Mouse (Mus musculus) embryonic facial prominence, embryonic 12.5 days (tissue): ENCODE measurements around the gene Ankrd53. TPM values are rescaled to one million over a fixed set of nuclear protein-coding genes. Genes with fewer than 3 reads are reported as not detected.

Source experiments
- ATAC-seq: fragments of 200-750 bp; cut with Nextera tagmentation; 2 replicates; pipeline ENCODE4 v1.8.0; 2017; ENCODE audit not compliant: insufficient number of reproducible peaks, insufficient read depth, low FRiP score, low TSS enrichment
- H3K27ac ChIP-seq: fragments of 300-500 bp; sonication (generic); 2 replicates; pipeline ENCODE4 v1.5.1; 2016; ENCODE audit warnings: mild to moderate bottlenecking
- H3K27me3 ChIP-seq: fragments of 300-500 bp; sonication (generic); 2 replicates; pipeline ENCODE4 v1.6.1; 2016; ENCODE audit warnings: mild to moderate bottlenecking, moderate library complexity
- H3K36me3 ChIP-seq: fragments of 300-500 bp; sonication (generic); 2 replicates; pipeline ENCODE4 v1.6.1; 2016; ENCODE audit warnings: mild to moderate bottlenecking
- H3K4me1 ChIP-seq: fragments of 300-500 bp; sonication (generic); 2 replicates; pipeline ENCODE4 v1.6.1; 2016
- H3K4me2 ChIP-seq: fragments of 300-500 bp; sonication (generic); replicated peaks from 2 replicates; pipeline ENCODE4 v1.6.1; 2016; ENCODE audit warnings: mild to moderate bottlenecking, moderate library complexity
- H3K4me3 ChIP-seq: fragments of 300-500 bp; sonication (generic); 2 replicates; pipeline ENCODE4 v1.5.1; 2016; ENCODE audit warnings: mild to moderate bottlenecking
- H3K9ac ChIP-seq: fragments of 300-500 bp; sonication (generic); 2 replicates; pipeline ENCODE4 v1.6.1; 2016; ENCODE audit warnings: mild to moderate bottlenecking, moderate library complexity
- H3K9me3 ChIP-seq: fragments of 300-500 bp; sonication (generic); 2 replicates; pipeline ENCODE4 v1.6.1; 2016; ENCODE audit warnings: mild to moderate bottlenecking, moderate library complexity
- WGBS: fragments of 180-500 bp; shearing (Covaris S2); methylation state at CpG from one replicate; pipeline ENCODE4 v1.1.7; 2016; 5-methylcytosine and 5-hydroxymethylcytosine counted together
- polyA plus RNA-seq: library from polyadenylated mRNA; unstranded; fragments of >200 nt; fragmentation: Nextera tagmentation; extraction: Ambion mirVana; gene quantifications from 2 replicates; pipeline ENCODE4 v1.2.1, GENCODE M21; 2016

The Ankrd53 gene
- polyA plus RNA-seq, 1 experiment from 2014 or later, result 0.32 TPM

GRCm38 (mm10) chr6:83738596-83738995 lies 23.8 kb upstream of the Ankrd53 start:
- ATAC-seq, result no peak
- Histone ChIP-seq H3K4me1 (no peaks in the 10 kb centered on the region), H3K27ac (no peak overlapping the region), H3K4me2 (no peak overlapping the region), H3K27me3 (peaks cover 12% of the 10 kb centered on the region; the same call in 1 of the 2 replicates), H3K9ac (no peak overlapping the region), H3K9me3 (0 out of 2 replicates have a peak, but pooled peaks cover 2% of the 10 kb centered on the region), H3K4me3 (no peak overlapping the region), H3K36me3 (no peaks in the 10 kb centered on the region)
- 63% methylated on average over 6 of the region's 6 CpGs for whole genome bisulfite sequencing

- H3K4me2 ChIP-seq, result no peak within 1 kb of the TSS
- 59% methylated on average over 5 of the region's 5 CpGs for WGBS
- peaks cover 10% of the 10 kb centered on the region for H3K27me3 ChIP-seq
- H3K4me1 ChIP-seq, result no peaks in the 10 kb centered on the region
- H3K9me3 ChIP-seq, result no peaks in the 10 kb centered on the region
- no peaks in the 10 kb centered on the region for H3K36me3 ChIP-seq
- H3K9ac ChIP-seq, result no peak within 1 kb of the TSS; the same call in 1 of the 2 replicates
- no peak for ATAC-seq
- no peak within 1 kb of the TSS for H3K4me3 ChIP-seq
- H3K27ac ChIP-seq, result no peak within 1 kb of the TSS
Measured at GRCm38 (mm10) chr6:83742761-83743160, 19.7 kb upstream of the Ankrd53 start, which contains the start of gene Atp6v1b1. TSS of gene Atp6v1b1 (plus strand) at chr6:83742990.

GRCm38 (mm10) chr6:83743212-83743611 lies 19.2 kb upstream of the Ankrd53 start:
- Histone ChIP-seq H3K27me3 (peaks cover 14% of the 10 kb centered on the region), H3K36me3 (no peaks in the 10 kb centered on the region), H3K4me2 (no peak overlapping the region), H3K4me3 (no peak overlapping the region), H3K9me3 (no peaks in the 10 kb centered on the region), H3K4me1 (no peaks in the 10 kb centered on the region), H3K9ac (no peak overlapping the region; the same call in 1 of the 2 replicates), H3K27ac (no peak overlapping the region)
- ATAC-seq, result no peak
- 53% methylated on average over 5 of the region's 5 CpGs for WGBS

- no peak for ATAC-seq
- H3K4me3 ChIP-seq, result no peak overlapping the region
- 54% methylated on average over 5 of the region's 5 CpGs for WGBS
- no peaks in the 10 kb centered on the region for H3K4me1 ChIP-seq
- H3K27me3 ChIP-seq, result peaks cover 17% of the 10 kb centered on the region
- H3K36me3 ChIP-seq, result no peaks in the 10 kb centered on the region
- H3K27ac ChIP-seq, result no peak overlapping the region
- H3K9ac ChIP-seq, result no peak overlapping the region
- H3K9me3 ChIP-seq, result no peaks in the 10 kb centered on the region
- no peak overlapping the region for H3K4me2 ChIP-seq
Measured at GRCm38 (mm10) chr6:83744126-83744525, 18.3 kb upstream of the Ankrd53 start.

- WGBS, result 49% methylated on average over 5 of the region's 5 CpGs
- no peak overlapping the region for H3K4me3 ChIP-seq
- no peaks in the 10 kb centered on the region for H3K9me3 ChIP-seq
- no peak for ATAC-seq
- no peak overlapping the region for H3K27ac ChIP-seq
- no peaks in the 10 kb centered on the region for H3K36me3 ChIP-seq
- H3K4me1 ChIP-seq, result no peaks in the 10 kb centered on the region
- no peak overlapping the region for H3K4me2 ChIP-seq
- peaks cover 17% of the 10 kb centered on the region for H3K27me3 ChIP-seq
- no peak overlapping the region for H3K9ac ChIP-seq
Measured at GRCm38 (mm10) chr6:83744557-83744956, 17.9 kb upstream of the Ankrd53 start.

- WGBS, result 49% methylated on average over 2 of the region's 2 CpGs
- Histone ChIP-seq H3K27ac (no peak overlapping the region), H3K4me3 (no peak overlapping the region), H3K27me3 (peaks cover 17% of the 10 kb centered on the region), H3K36me3 (no peaks in the 10 kb centered on the region), H3K9ac (no peak overlapping the region), H3K4me2 (no peak overlapping the region), H3K9me3 (no peaks in the 10 kb centered on the region), H3K4me1 (peaks cover 3% of the 10 kb centered on the region; the same call in 1 of the 2 replicates)
- ATAC-seq, result no peak
Measured at GRCm38 (mm10) chr6:83745466-83745865, 17.0 kb upstream of the Ankrd53 start.

GRCm38 (mm10) chr6:83749286-83749685 lies 13.2 kb upstream of the Ankrd53 start:
- H3K27me3 ChIP-seq, result peaks cover 25% of the 10 kb centered on the region
- H3K4me2 ChIP-seq, result no peak overlapping the region
- H3K4me3 ChIP-seq, result no peak overlapping the region
- 48% methylated on average over 3 of the region's 3 CpGs for WGBS
- ATAC-seq, result 0 out of 2 replicates have a peak, but pooled peaks have one; percentile 18
- H3K9me3 ChIP-seq, result no peaks in the 10 kb centered on the region
- peaks cover 3% of the 10 kb centered on the region; the same call in 1 of the 2 replicates for H3K4me1 ChIP-seq
- H3K27ac ChIP-seq, result no peak overlapping the region
- H3K36me3 ChIP-seq, result no peaks in the 10 kb centered on the region
- no peak overlapping the region for H3K9ac ChIP-seq

- ATAC-seq, result no peak
- Histone ChIP-seq H3K4me3 (no peak overlapping the region), H3K4me1 (peaks cover 3% of the 10 kb centered on the region; the same call in 1 of the 2 replicates), H3K27ac (no peak overlapping the region), H3K27me3 (peaks cover 25% of the 10 kb centered on the region), H3K4me2 (0 out of 2 replicates have a peak overlapping the region, but pooled peaks have one; percentile 9), H3K36me3 (no peaks in the 10 kb centered on the region), H3K9ac (no peak overlapping the region), H3K9me3 (no peaks in the 10 kb centered on the region)
- 10% methylated on average over 11 of the region's 11 CpGs for WGBS
Measured at GRCm38 (mm10) chr6:83750171-83750684, 12.2 kb upstream of the Ankrd53 start.

GRCm38 (mm10) chr6:83756051-83756450 lies 6.4 kb upstream of the Ankrd53 start:
- Histone ChIP-seq H3K27ac (no peak overlapping the region), H3K27me3 (peaks cover 68% of the 10 kb centered on the region), H3K4me1 (no peaks in the 10 kb centered on the region), H3K9ac (no peak overlapping the region), H3K36me3 (no peaks in the 10 kb centered on the region), H3K4me2 (no peak overlapping the region), H3K4me3 (no peak overlapping the region), H3K9me3 (no peaks in the 10 kb centered on the region)
- no peak for ATAC-seq
- 67% methylated on average over 9 of the region's 9 CpGs for WGBS

- Histone ChIP-seq H3K4me2 (peak overlapping the region; percentile 60), H3K9ac (peak overlapping the region; percentile 38), H3K27ac (no peak overlapping the region), H3K27me3 (peaks cover 62% of the 10 kb centered on the region), H3K9me3 (no peaks in the 10 kb centered on the region), H3K36me3 (no peaks in the 10 kb centered on the region), H3K4me3 (peak overlapping the region; percentile 31), H3K4me1 (peaks cover 9% of the 10 kb centered on the region)
- 2% methylated on average over 35 of the region's 35 CpGs for WGBS
- ATAC-seq, result peak; percentile 78
Measured at GRCm38 (mm10) chr6:83762880-83763431, 512 bp downstream of the Ankrd53 start.

- Histone ChIP-seq H3K36me3 (peaks cover 31% of the 10 kb centered on the region), H3K4me3 (no peak overlapping the region), H3K9ac (no peak overlapping the region), H3K4me2 (no peak overlapping the region), H3K27me3 (peaks cover 25% of the 10 kb centered on the region), H3K27ac (no peak overlapping the region), H3K4me1 (peaks cover 9% of the 10 kb centered on the region), H3K9me3 (no peaks in the 10 kb centered on the region)
- WGBS, result 87% methylated on average over 3 of the region's 3 CpGs
- no peak for ATAC-seq
Measured at GRCm38 (mm10) chr6:83766982-83767381, 4.5 kb downstream of the Ankrd53 start.

GRCm38 (mm10) chr6:83768485-83768884 lies 6.0 kb downstream of the Ankrd53 start:
- 79% methylated on average over 5 of the region's 5 CpGs for WGBS
- Histone ChIP-seq H3K27ac (no peak overlapping the region), H3K9me3 (no peaks in the 10 kb centered on the region), H3K4me2 (no peak overlapping the region), H3K9ac (no peak overlapping the region), H3K27me3 (peaks cover 10% of the 10 kb centered on the region), H3K36me3 (peaks cover 31% of the 10 kb centered on the region), H3K4me1 (no peaks in the 10 kb centered on the region), H3K4me3 (no peak overlapping the region)
- ATAC-seq, result no peak
